Mouse (Mus musculus) limb, embryonic 14.5 days (tissue): ENCODE data around the gene Klhl31. TPM values are rescaled to one million over a fixed set of nuclear protein-coding genes. Genes with fewer than 3 reads are reported as not detected.

ENCODE experiments used
- ATAC-seq: fragments of 200-750 bp; cut with Nextera tagmentation; 2 replicates; pipeline ENCODE4 v1.8.0; 2017; ENCODE audit warnings: low read depth, moderate number of reproducible peaks, moderate TSS enrichment; ENCODE audit not compliant: low FRiP score
- DNase-seq: peaks from one replicate; pipeline ENCODE4 v3.0.0-alpha.2; 2015; ENCODE audit warnings: low spot score
- H3K27ac ChIP-seq: fragments of 300-500 bp; sonication (generic); replicated peaks from 2 replicates; pipeline ENCODE4 v1.5.1; 2014; ENCODE audit warnings: low read depth, mild to moderate bottlenecking, low read length, moderate library complexity, mixed read lengths
- H3K27me3 ChIP-seq: fragments of 300-500 bp; sonication (generic); 2 replicates; pipeline ENCODE4 v1.6.1; 2014; ENCODE audit warnings: low read length, mixed read lengths; ENCODE audit not compliant: control insufficient read depth, insufficient read depth
- H3K36me3 ChIP-seq: fragments of 300-500 bp; sonication (generic); 2 replicates; pipeline ENCODE4 v1.6.1; 2014; ENCODE audit warnings: mild to moderate bottlenecking, low read length, moderate library complexity, mixed read lengths; ENCODE audit not compliant: control insufficient read depth, insufficient read depth
- H3K4me1 ChIP-seq: fragments of 300-500 bp; sonication (generic); 2 replicates; pipeline ENCODE4 v1.6.1; 2014; ENCODE audit warnings: antibody characterized with exemption, low read length, mixed read lengths; ENCODE audit not compliant: control insufficient read depth, insufficient read depth
- H3K4me2 ChIP-seq: fragments of 300-500 bp; sonication (generic); replicated peaks from 2 replicates; pipeline ENCODE4 v1.6.1; 2014; ENCODE audit warnings: low read depth, mild to moderate bottlenecking, low read length, moderate library complexity; ENCODE audit not compliant: severe bottlenecking
- H3K4me3 ChIP-seq: fragments of 300-500 bp; sonication (generic); replicated peaks from 2 replicates; pipeline ENCODE4 v1.5.1; 2014; ENCODE audit warnings: low read length
- H3K9ac ChIP-seq: fragments of 300-500 bp; sonication (generic); 2 replicates; pipeline ENCODE4 v1.6.1; 2014; ENCODE audit warnings: mild to moderate bottlenecking, low read depth, low read length, moderate library complexity; ENCODE audit not compliant: severe bottlenecking
- H3K9me3 ChIP-seq: fragments of 300-500 bp; sonication (generic); 2 replicates; pipeline ENCODE4 v1.6.1; 2016; ENCODE audit warnings: low read length; ENCODE audit not compliant: control insufficient read depth
- POLR2A ChIP-seq: fragments of 200-500 bp; IDR thresholded peaks from 2 replicates; pipeline ENCODE4 v1.8.0; 2012; ENCODE audit warnings: inconsistent platforms, mild to moderate bottlenecking, moderate library complexity, borderline replicate concordance; ENCODE audit not compliant: insufficient read depth, insufficient read length; ENCODE audit errors: extremely low read depth
- WGBS: fragments of 180-500 bp; shearing (Covaris S2); extraction: QIAGEN DNeasy Blood & Tissue Kit; methylation state at CpG from one replicate; pipeline ENCODE4 v1.1.7; 2014; 5-methylcytosine and 5-hydroxymethylcytosine counted together
- polyA plus RNA-seq, 2 experiments: library from polyadenylated mRNA; depleted of rRNA in 1 of 2; stranded (reverse) in 1 of 2; unstranded in 1 of 2; fragments of >200 nt; fragmentation: Nextera tagmentation in 1 of 2; extraction: Ambion mirVana in 1 of 2; gene quantifications; 2 replicates each; pipeline versions ENCODE4 v1.2.1 to v1.2.3; 2012 to 2014

The Klhl31 gene
- polyA plus RNA-seq, 2 experiments: 3.1 to 17.1 TPM

- no peak overlapping the region for H3K4me3 ChIP-seq
Measured at GRCm38 (mm10) chr9:77607295-77607694, 29.0 kb upstream of the Klhl31 start.

GRCm38 (mm10) chr9:77607840-77608239, 28.5 kb upstream of the Klhl31 start:
- no peak overlapping the region for H3K9ac ChIP-seq
- DNase-seq (no peak), ATAC-seq (no peak)
- TF ChIP-seq POLR2A: no peak
- no peak overlapping the region for H3K27ac ChIP-seq
- no peaks in the 10 kb centered on the region for H3K36me3 ChIP-seq
- H3K4me3 ChIP-seq: no peak overlapping the region
- H3K27me3 ChIP-seq: no peaks in the 10 kb centered on the region
- H3K9me3 ChIP-seq: no peaks in the 10 kb centered on the region
- WGBS: 30% methylated on average over 4 of the region's 7 CpGs
- H3K4me2 ChIP-seq: no peak overlapping the region
- H3K4me1 ChIP-seq: no peaks in the 10 kb centered on the region

More at GRCm38 (mm10) chr9:77607295-77607694, 29.0 kb upstream of the Klhl31 start:
- no peaks in the 10 kb centered on the region for H3K27me3 ChIP-seq
- no peaks in the 10 kb centered on the region for H3K4me1 ChIP-seq
- ATAC-seq: no peak
- DNase-seq: no peak
- H3K4me2 ChIP-seq: no peak overlapping the region
- 84% methylated on average over 6 of the region's 6 CpGs for WGBS
- H3K27ac ChIP-seq: no peak overlapping the region
- no peak overlapping the region for H3K9ac ChIP-seq
- no peak for TF ChIP-seq POLR2A
- no peaks in the 10 kb centered on the region for H3K36me3 ChIP-seq
- no peaks in the 10 kb centered on the region for H3K9me3 ChIP-seq

- Histone ChIP-seq H3K36me3 (no peaks in the 10 kb centered on the region), H3K9me3 (no peaks in the 10 kb centered on the region), H3K4me2 (no peak overlapping the region), H3K27me3 (no peaks in the 10 kb centered on the region), H3K4me1 (no peaks in the 10 kb centered on the region), H3K9ac (no peak overlapping the region), H3K27ac (no peak overlapping the region), H3K4me3 (no peak overlapping the region)
- ATAC-seq (no peak), DNase-seq (no peak)
- TF ChIP-seq POLR2A: no peak
Measured at GRCm38 (mm10) chr9:77610811-77611210, 25.5 kb upstream of the Klhl31 start.

GRCm38 (mm10) chr9:77612349-77612748, 24.0 kb upstream of the Klhl31 start:
- WGBS: 29% methylated on average over 4 of the region's 4 CpGs
- no peak for ATAC-seq

GRCm38 (mm10) chr9:77615868-77616267, 20.4 kb upstream of the Klhl31 start:
- no peak overlapping the region for H3K4me2 ChIP-seq
- no peak for TF ChIP-seq POLR2A
- DNase-seq (no peak), ATAC-seq (peak; percentile 50; the same call in 1 of the 2 replicates)
- no peaks in the 10 kb centered on the region for H3K36me3 ChIP-seq
- H3K4me1 ChIP-seq: no peaks in the 10 kb centered on the region
- no peaks in the 10 kb centered on the region for H3K27me3 ChIP-seq
- no peak overlapping the region for H3K4me3 ChIP-seq
- no peak overlapping the region for H3K9ac ChIP-seq
- H3K9me3 ChIP-seq: no peaks in the 10 kb centered on the region
- 65% methylated on average over 4 of the region's 4 CpGs for WGBS
- H3K27ac ChIP-seq: no peak overlapping the region

More at GRCm38 (mm10) chr9:77612349-77612748, 24.0 kb upstream of the Klhl31 start:
- Histone ChIP-seq H3K4me3 (no peak overlapping the region), H3K36me3 (no peaks in the 10 kb centered on the region), H3K9ac (no peak overlapping the region), H3K9me3 (no peaks in the 10 kb centered on the region), H3K27me3 (no peaks in the 10 kb centered on the region), H3K4me1 (no peaks in the 10 kb centered on the region), H3K27ac (no peak overlapping the region), H3K4me2 (no peak overlapping the region)
- no peak for DNase-seq
- TF ChIP-seq POLR2A: no peak

- no peak for DNase-seq
- Histone ChIP-seq H3K27me3 (no peaks in the 10 kb centered on the region), H3K4me3 (no peak overlapping the region), H3K36me3 (no peaks in the 10 kb centered on the region), H3K4me2 (no peak overlapping the region), H3K9me3 (no peaks in the 10 kb centered on the region), H3K27ac (no peak overlapping the region), H3K9ac (no peak overlapping the region), H3K4me1 (no peaks in the 10 kb centered on the region)
- 51% methylated on average over 4 of the region's 4 CpGs for WGBS
- no peak for ATAC-seq
- no peak for TF ChIP-seq POLR2A
Measured at GRCm38 (mm10) chr9:77616796-77617195, 19.5 kb upstream of the Klhl31 start.
